13 mouse cellular contexts compared by ENCODE assay signal in genomic region chr9:3007272-3007671, GRCm38 (mm10). TPM values are rescaled to one million over a fixed set of nuclear protein-coding genes. Genes with fewer than 3 reads are reported as not detected.
DNase-seq lines count a peak whose midpoint lies in the region; ATAC-seq and TF ChIP-seq lines count a peak whose summit lies in the region.
"Not testable (repeated sequence)": the region's sequence is repeated elsewhere in the genome, so short reads cannot be mapped to it uniquely, and the experiment has no call there.
"Had no signal": no experiment of that assay in that cellular context is flagged by ENCODE, and none has a peak within 500 bp of the region (broad histone marks: within the 10 kb centered on the region; RNA-seq: fewer than 3 reads in every experiment).

No protein-coding gene starts in this region.

- not testable (repeated sequence) for H3K27me3 ChIP-seq in embryonic facial prominence, embryonic 14.5 days (replicated peaks; ENCODE audit: control insufficient read depth, insufficient read depth, low read length); intestine, embryonic 14.5 days (replicated peaks; ENCODE audit: control insufficient read depth, insufficient read depth, low read length); liver, embryonic 14.5 days (ENCODE audit: control insufficient read depth, insufficient read depth, low read length); midbrain, embryonic 16.5 days (ENCODE audit: control insufficient read depth, insufficient read depth, low read depth, low read length); splenic B cell, adult 2 months (ENCODE audit: control insufficient read depth, insufficient read depth, low read length, poor library complexity, severe bottlenecking)

- not testable (repeated sequence) for H3K36me3 ChIP-seq in embryonic facial prominence, embryonic 14.5 days (ENCODE audit: control insufficient read depth, insufficient read depth, low read length); intestine, embryonic 14.5 days (ENCODE audit: control insufficient read depth, insufficient read depth, low read length); liver, embryonic 14.5 days (replicated peaks; ENCODE audit: control insufficient read depth, insufficient read depth, low read depth); midbrain, embryonic 16.5 days (ENCODE audit: control insufficient read depth, insufficient read depth, low read length); splenic B cell, adult 2 months (ENCODE audit: control insufficient read depth, insufficient read depth, low read length, poor library complexity, severe bottlenecking)

- peak; percentile 21 for DNase-seq in A20 (ENCODE audit: low read depth, low spot score)
- DNase-seq in brain, adult 2 months (ENCODE audit: low read depth, low spot score) = peak; percentile 1
- not testable (repeated sequence) for DNase-seq in embryonic facial prominence, embryonic 14.5 days (ENCODE audit: low spot score)
- DNase-seq in intestine, embryonic 14.5 days (ENCODE audit: low spot score) = peak; percentile 23
- DNase-seq in liver, embryonic 14.5 days (ENCODE audit: low read depth in 3 of 3, low spot score in 3 of 3) = peak in 2 of 3 experiments; percentile 17 to 28
- DNase-seq in splenic B cell, adult 2 months (ENCODE audit: low read depth, low spot score) = peak; percentile 25

- not testable (repeated sequence) for H3K4me3 ChIP-seq in embryonic facial prominence, embryonic 14.5 days (ENCODE audit: low read depth, low read length); intestine, embryonic 14.5 days (ENCODE audit: low read depth, low read length); liver, embryonic 14.5 days (ENCODE audit: insufficient read depth in 1 of 2, low read depth in 2 of 2, low read length in 2 of 2); midbrain, embryonic 16.5 days (ENCODE audit: low read depth, low read length)

- H3K4me2 ChIP-seq in embryonic facial prominence, embryonic 14.5 days (ENCODE audit: low read depth, low read length); intestine, embryonic 14.5 days (ENCODE audit: low read length); liver, embryonic 14.5 days (ENCODE audit: low read depth); midbrain, embryonic 16.5 days (ENCODE audit: low read length): not testable (repeated sequence)

- H3K27ac ChIP-seq in embryonic facial prominence, embryonic 14.5 days (replicated peaks; ENCODE audit: low read depth, low read length); intestine, embryonic 14.5 days (ENCODE audit: low read depth); liver, embryonic 14.5 days; midbrain, embryonic 16.5 days (ENCODE audit: low read length): not testable (repeated sequence)

- ATAC-seq in embryonic facial prominence, embryonic 14.5 days (ENCODE audit: low read depth) = peak; percentile 35; the same call in 1 of the 2 replicates
- ATAC-seq in granulocyte monocyte progenitor cell, adult 5-6 weeks (replicated peaks; ENCODE audit: poor library complexity, severe bottlenecking) = 0 out of 2 replicates have a peak, but pooled peaks have one; percentile 16
- 0 out of 2 replicates have a peak, but pooled peaks have one; percentile 46 for ATAC-seq in intestine, embryonic 14.5 days (replicated peaks; ENCODE audit: low FRiP score, low TSS enrichment, low read depth)
- ATAC-seq in liver, embryonic 14.5 days (ENCODE audit: insufficient read depth) = 0 out of 2 replicates have a peak, but pooled peaks have one; percentile 32
- peak; percentile 47 for ATAC-seq in midbrain, embryonic 16.5 days

- TF ChIP-seq EP300 in liver, embryonic 14.5 days (IDR thresholded peaks at IDR 0.05; ENCODE audit: low read depth) = not testable (repeated sequence)

- not testable (repeated sequence) for H3K9me3 ChIP-seq in embryonic facial prominence, embryonic 14.5 days (ENCODE audit: control insufficient read depth, low read length); intestine, embryonic 14.5 days (ENCODE audit: control insufficient read depth, low read length); liver, embryonic 14.5 days (ENCODE audit: control insufficient read depth, low read length); midbrain, embryonic 16.5 days (replicated peaks; ENCODE audit: control insufficient read depth, low read length, poor library complexity, severe bottlenecking)

- not testable (repeated sequence) for H3K4me1 ChIP-seq in embryonic facial prominence, embryonic 14.5 days (ENCODE audit: control insufficient read depth, insufficient read depth, low read length); intestine, embryonic 14.5 days (replicated peaks; ENCODE audit: control insufficient read depth, insufficient read depth, low read length); liver, embryonic 14.5 days (replicated peaks; ENCODE audit: control insufficient read depth in 2 of 2, insufficient read depth in 2 of 2, low read length in 1 of 2); midbrain, embryonic 16.5 days (ENCODE audit: control insufficient read depth, insufficient read depth, low read length)

- H3K9ac ChIP-seq in embryonic facial prominence, embryonic 14.5 days (ENCODE audit: low read depth, low read length); intestine, embryonic 14.5 days (ENCODE audit: low read length); liver, embryonic 14.5 days (replicated peaks); midbrain, embryonic 16.5 days (ENCODE audit: low read depth, low read length): not testable (repeated sequence)

- not testable (repeated sequence) for TF ChIP-seq CTCF in liver, embryonic 14.5 days (IDR thresholded peaks at IDR 0.05; ENCODE audit: low read depth)

- WGBS in embryonic facial prominence, embryonic 14.5 days = 73% methylated on average over 6 of the region's 9 CpGs
- WGBS in intestine, embryonic 14.5 days = 79% methylated on average over 6 of the region's 9 CpGs
- 63% methylated on average over 7 of the region's 9 CpGs for WGBS in liver, embryonic 14.5 days (ENCODE audit: insufficient replicate concordance)
- WGBS in midbrain, embryonic 16.5 days = 79% methylated on average over 6 of the region's 9 CpGs

RNA-seq across cellular contexts. Expression of gene Gm11168, which starts 4.1 kb away (rescaled TPM):
- not detected in 2 replicates for polyA plus RNA-seq in embryonic facial prominence, embryonic 14.5 days (2014; fragmentation: Nextera tagmentation; extraction: Ambion mirVana)
- total RNA-seq in granulocyte monocyte progenitor cell, adult 5-6 weeks (2014; fragmentation: Nextera tagmentation) = not detected in 2 replicates
- total RNA-seq in granulocyte monocyte progenitor cell, adult 5-6 weeks (2017) = not detected in 2 replicates
- polyA plus RNA-seq in intestine, embryonic 14.5 days (2014; fragmentation: Nextera tagmentation; extraction: Ambion mirVana) = not detected in 2 replicates
- not detected in 2 replicates for polyA plus RNA-seq in liver, embryonic 14.5 days (2012; rRNA removed)
- not detected in 2 replicates for polyA plus RNA-seq in liver, embryonic 14.5 days (2014; fragmentation: Nextera tagmentation; extraction: Ambion mirVana)
- polyA plus RNA-seq in midbrain, embryonic 16.5 days (2015; fragmentation: Nextera tagmentation; extraction: Ambion mirVana) = 0.47 TPM in 1 of 2 replicates, not detected in the other
- total RNA-seq: adrenal gland, adult 18-20 months; gastrocnemius, postnatal 14 days; layer of hippocampus, postnatal 36 days had no signal
- polyA plus RNA-seq: heart, postnatal 0 days; liver, embryonic 11.5 days had no signal

RNA-seq across cellular contexts. Expression of gene Gm10721, which starts 5.7 kb away (rescaled TPM):
- polyA plus RNA-seq in embryonic facial prominence, embryonic 14.5 days (2014; fragmentation: Nextera tagmentation; extraction: Ambion mirVana) = not detected in 2 replicates
- 0.80 TPM in 1 of 2 replicates, not detected in the other for total RNA-seq in granulocyte monocyte progenitor cell, adult 5-6 weeks (2014; fragmentation: Nextera tagmentation)
- not detected in 2 replicates for total RNA-seq in granulocyte monocyte progenitor cell, adult 5-6 weeks (2017)
- not detected in 2 replicates for polyA plus RNA-seq in intestine, embryonic 14.5 days (2014; fragmentation: Nextera tagmentation; extraction: Ambion mirVana)
- not detected in 2 replicates for polyA plus RNA-seq in liver, embryonic 14.5 days (2012; rRNA removed)
- not detected in 2 replicates for polyA plus RNA-seq in liver, embryonic 14.5 days (2014; fragmentation: Nextera tagmentation; extraction: Ambion mirVana)
- polyA plus RNA-seq in midbrain, embryonic 16.5 days (2015; fragmentation: Nextera tagmentation; extraction: Ambion mirVana) = not detected in 2 replicates
- total RNA-seq: gastrocnemius, postnatal 14 days; layer of hippocampus, postnatal 36 days had no signal
- polyA plus RNA-seq: heart, postnatal 0 days; liver, embryonic 11.5 days had no signal

RNA-seq across cellular contexts. Expression of gene Gm10722, which starts 6.5 kb away (rescaled TPM):
- not detected in 2 replicates for polyA plus RNA-seq in embryonic facial prominence, embryonic 14.5 days (2014; fragmentation: Nextera tagmentation; extraction: Ambion mirVana)
- total RNA-seq in granulocyte monocyte progenitor cell, adult 5-6 weeks (2014; fragmentation: Nextera tagmentation) = not detected in 2 replicates
- total RNA-seq in granulocyte monocyte progenitor cell, adult 5-6 weeks (2017) = not detected in 2 replicates
- not detected in 2 replicates for polyA plus RNA-seq in intestine, embryonic 14.5 days (2014; fragmentation: Nextera tagmentation; extraction: Ambion mirVana)
- not detected in 2 replicates for polyA plus RNA-seq in liver, embryonic 14.5 days (2012; rRNA removed)
- polyA plus RNA-seq in liver, embryonic 14.5 days (2014; fragmentation: Nextera tagmentation; extraction: Ambion mirVana) = not detected in 2 replicates
- polyA plus RNA-seq in midbrain, embryonic 16.5 days (2015; fragmentation: Nextera tagmentation; extraction: Ambion mirVana) = not detected in 2 replicates
- total RNA-seq: adrenal gland, adult 18-20 months; gastrocnemius, postnatal 14 days; layer of hippocampus, postnatal 36 days had no signal
- polyA plus RNA-seq: heart, postnatal 0 days; liver, embryonic 11.5 days had no signal

RNA-seq across cellular contexts. Expression of gene Gm10720, which starts 8.2 kb away (rescaled TPM):
- not detected in 2 replicates for polyA plus RNA-seq in embryonic facial prominence, embryonic 14.5 days (2014; fragmentation: Nextera tagmentation; extraction: Ambion mirVana)
- not detected in 2 replicates for total RNA-seq in granulocyte monocyte progenitor cell, adult 5-6 weeks (2014; fragmentation: Nextera tagmentation)
- total RNA-seq in granulocyte monocyte progenitor cell, adult 5-6 weeks (2017) = not detected in 2 replicates
- not detected in 2 replicates for polyA plus RNA-seq in intestine, embryonic 14.5 days (2014; fragmentation: Nextera tagmentation; extraction: Ambion mirVana)
- polyA plus RNA-seq in liver, embryonic 14.5 days (2012; rRNA removed) = not detected in 2 replicates
- polyA plus RNA-seq in liver, embryonic 14.5 days (2014; fragmentation: Nextera tagmentation; extraction: Ambion mirVana) = not detected in 2 replicates
- not detected in 2 replicates for polyA plus RNA-seq in midbrain, embryonic 16.5 days (2015; fragmentation: Nextera tagmentation; extraction: Ambion mirVana)
- total RNA-seq: adrenal gland, adult 18-20 months; gastrocnemius, postnatal 14 days; layer of hippocampus, postnatal 36 days had no signal
- polyA plus RNA-seq: heart, postnatal 0 days; liver, embryonic 11.5 days had no signal

RNA-seq across cellular contexts. Expression of gene Gm10719, which starts 9.9 kb away (rescaled TPM):
- not detected in 2 replicates for polyA plus RNA-seq in embryonic facial prominence, embryonic 14.5 days (2014; fragmentation: Nextera tagmentation; extraction: Ambion mirVana)
- 1.2 and 4.6 TPM in 2 replicates for total RNA-seq in granulocyte monocyte progenitor cell, adult 5-6 weeks (2014; fragmentation: Nextera tagmentation)
- total RNA-seq in granulocyte monocyte progenitor cell, adult 5-6 weeks (2017) = not detected in 2 replicates
- polyA plus RNA-seq in intestine, embryonic 14.5 days (2014; fragmentation: Nextera tagmentation; extraction: Ambion mirVana) = not detected in 2 replicates
- not detected in 2 replicates for polyA plus RNA-seq in liver, embryonic 14.5 days (2012; rRNA removed)
- not detected in 2 replicates for polyA plus RNA-seq in liver, embryonic 14.5 days (2014; fragmentation: Nextera tagmentation; extraction: Ambion mirVana)
- not detected in 2 replicates for polyA plus RNA-seq in midbrain, embryonic 16.5 days (2015; fragmentation: Nextera tagmentation; extraction: Ambion mirVana)
- polyA plus RNA-seq: heart, postnatal 0 days; liver, embryonic 11.5 days had no signal
